Mouse (Mus musculus) kidney, adult 11 months (tissue): ENCODE results near the gene Eef1akmt4.
"Not testable (repeated sequence)": the region's sequence is repeated elsewhere in the genome, so short reads cannot be mapped to it uniquely, and the experiment has no call there.

Experiments used
- DNase-seq: peaks from one replicate; pipeline ENCODE4 v3.0.0; 2022

The Eef1akmt4 gene

GRCm38 (mm10) chr16:20628871-20629391 lies 17.5 kb downstream of the Eef1akmt4 start:
- no peak for DNase-seq

DNA sequence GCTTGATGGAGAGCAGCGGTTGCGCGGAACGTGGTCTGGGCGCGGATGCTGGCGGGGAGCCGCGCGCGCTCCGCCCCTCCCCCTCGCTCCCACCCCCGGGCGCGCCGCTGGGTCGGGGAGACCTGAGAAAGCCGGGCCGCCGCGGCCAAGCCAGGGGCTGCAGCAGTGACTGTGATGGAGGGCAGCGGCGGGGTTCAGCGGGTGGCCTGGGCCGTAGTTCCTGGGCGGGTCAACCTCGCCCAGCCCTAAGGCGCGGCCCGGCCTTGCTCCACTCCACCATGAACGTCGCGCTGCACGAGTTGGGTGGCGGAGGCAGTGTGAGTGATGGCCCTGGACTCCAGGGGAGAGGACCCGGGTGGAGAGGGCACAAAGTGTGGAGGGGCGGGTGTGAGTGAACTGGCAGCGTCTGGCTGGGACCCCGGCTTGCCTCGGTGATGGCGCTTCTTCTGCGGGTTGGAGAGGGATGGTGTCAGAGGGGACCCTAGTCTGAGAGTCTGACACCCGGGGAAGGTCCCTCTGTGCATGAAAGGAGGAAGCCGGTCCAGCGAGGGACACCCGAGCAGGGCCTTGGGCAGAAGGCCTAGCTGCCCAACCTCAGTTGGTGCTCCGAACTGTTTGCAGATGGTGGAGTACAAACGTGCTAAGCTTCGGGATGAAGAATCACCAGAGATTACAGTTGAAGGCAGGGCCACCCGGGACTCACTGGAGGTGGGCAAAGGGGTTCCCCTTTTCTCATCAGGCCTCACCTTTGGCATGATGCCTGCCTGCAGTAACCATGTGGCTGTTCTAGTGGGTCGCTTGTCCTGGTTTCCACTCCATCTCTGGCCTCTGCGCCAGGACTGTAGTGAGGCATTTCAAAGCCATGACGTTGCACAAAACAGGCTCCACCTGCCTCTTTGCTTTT lies 18.6 kb downstream of the Eef1akmt4 start, which contains the start of gene Ece2:
TSS of gene Ece2 (plus strand) at position 98 of the 904 bp plus-strand sequence.
- DNase-seq: no peak

DNA sequence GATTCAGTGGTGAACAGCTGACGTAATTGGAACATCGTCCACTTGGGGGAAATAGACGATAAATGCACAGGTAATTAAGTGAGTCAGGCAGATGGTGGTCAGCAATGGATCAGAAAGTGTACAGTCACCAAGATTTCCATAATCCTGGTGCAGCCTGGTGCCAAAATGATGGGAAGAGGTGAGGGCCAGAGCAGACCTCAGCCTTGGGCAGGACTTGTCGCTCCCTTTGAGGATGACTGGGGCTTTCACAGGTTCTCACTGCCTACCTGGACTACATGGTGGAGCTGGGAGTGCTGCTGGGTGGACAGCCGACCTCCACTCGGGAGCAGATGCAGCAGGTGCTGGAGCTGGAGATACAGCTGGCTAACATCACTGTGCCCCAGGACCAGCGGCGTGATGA lies 26.0 kb downstream of the Eef1akmt4 start:
- DNase-seq: no peak

DNA sequence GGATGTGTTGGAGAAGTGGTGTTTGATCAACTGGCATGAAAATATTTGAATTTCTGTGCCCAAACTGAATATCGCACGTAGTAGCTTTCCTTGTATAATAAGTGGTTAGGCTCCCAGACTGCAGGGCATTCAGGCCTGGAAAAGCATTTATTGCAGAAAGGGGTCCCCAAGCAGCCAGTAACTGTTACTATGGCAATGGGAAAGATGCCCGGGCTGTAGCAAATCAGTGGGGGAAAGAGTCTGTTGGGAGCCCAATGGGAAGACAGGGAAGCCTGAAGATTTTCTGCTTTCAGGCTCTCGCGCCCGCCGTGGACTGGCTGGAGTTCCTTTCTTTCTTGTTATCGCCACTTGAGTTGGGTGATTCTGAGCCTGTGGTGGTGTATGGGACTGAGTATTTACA lies 27.0 kb downstream of the Eef1akmt4 start:
- no peak for DNase-seq

DNA sequence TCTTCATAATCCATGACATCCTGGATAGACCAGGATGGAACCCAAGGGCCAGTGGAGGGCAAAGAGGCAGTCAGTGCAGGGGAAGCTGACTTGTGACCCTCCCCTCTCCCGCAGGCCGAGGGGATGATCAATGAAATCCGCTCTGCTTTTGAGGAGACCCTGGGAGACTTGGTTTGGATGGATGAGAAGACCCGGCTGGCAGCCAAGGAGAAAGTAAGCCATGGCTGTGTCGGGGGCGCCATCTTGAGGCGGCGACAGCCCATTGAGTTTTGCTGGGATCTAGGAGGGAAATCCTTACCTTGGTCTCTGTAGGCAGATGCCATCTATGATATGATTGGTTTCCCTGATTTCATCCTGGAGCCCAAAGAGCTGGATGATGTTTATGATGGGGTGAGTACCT lies 30.8 kb downstream of the Eef1akmt4 start:
- peak; percentile 50 for DNase-seq

DNA sequence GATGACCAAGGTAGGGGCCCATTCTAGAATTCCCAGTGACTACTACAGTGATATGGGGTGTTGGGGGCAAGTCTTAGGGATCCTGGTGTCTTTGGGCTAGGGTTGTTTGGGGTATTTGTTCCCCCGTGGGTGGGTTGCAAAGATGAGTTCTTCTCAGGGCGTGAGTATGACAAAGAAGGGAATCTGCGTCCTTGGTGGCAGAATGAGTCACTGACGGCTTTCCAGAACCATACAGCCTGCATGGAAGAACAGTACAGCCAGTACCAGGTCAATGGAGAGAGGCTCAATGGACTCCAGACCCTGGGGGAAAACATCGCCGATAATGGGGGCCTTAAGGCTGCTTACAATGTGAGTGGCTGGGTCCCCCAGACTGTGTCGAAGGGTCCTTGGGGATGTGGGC lies 32.5 kb downstream of the Eef1akmt4 start:
- no peak for DNase-seq

- DNase-seq: peak; percentile 94
Observed at GRCm38 (mm10) chr16:20651076-20651946, 39.9 kb downstream of the Eef1akmt4 start, which contains the start of gene Psmd2. Gene Psmd2 (plus strand): TSS chr16:20651652.

DNA sequence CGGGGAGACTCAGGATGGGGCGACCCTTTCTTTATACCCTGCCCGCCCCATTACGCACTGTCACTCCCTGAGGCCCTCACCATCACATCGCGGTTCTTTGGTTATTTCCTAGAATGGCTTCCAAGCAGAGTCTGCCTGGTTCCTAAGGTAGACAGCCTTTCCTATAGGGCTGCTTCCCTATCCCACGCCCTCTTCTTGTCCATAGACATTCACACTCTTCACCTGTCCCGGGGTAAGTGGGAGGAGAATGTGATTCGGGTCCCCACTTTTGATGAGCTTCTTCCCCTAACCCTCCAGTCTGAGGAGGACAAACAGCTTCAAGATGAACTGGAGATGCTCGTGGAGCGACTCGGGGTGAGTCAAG lies 40.5 kb downstream of the Eef1akmt4 start:
- DNase-seq: no peak

DNA sequence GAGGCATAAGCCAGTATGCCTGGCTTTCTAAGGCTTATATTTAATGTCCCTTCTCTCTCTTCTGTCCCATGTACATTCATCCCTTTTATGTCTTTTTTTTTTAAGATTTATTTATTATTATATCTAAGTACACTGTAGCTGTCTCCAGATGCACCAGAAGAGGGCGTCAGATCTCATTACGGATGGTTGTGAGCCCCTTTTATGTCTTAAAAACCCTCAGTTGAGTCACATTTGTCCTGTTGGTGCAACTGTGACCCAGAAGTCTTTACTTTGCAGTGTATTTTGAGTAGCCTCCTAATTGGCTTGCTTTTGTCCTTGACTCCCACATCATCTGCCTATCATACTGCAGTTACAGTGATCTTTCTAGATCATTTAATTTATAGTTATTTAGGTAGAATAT lies 41.9 kb downstream of the Eef1akmt4 start:
- DNase-seq: no peak

DNA sequence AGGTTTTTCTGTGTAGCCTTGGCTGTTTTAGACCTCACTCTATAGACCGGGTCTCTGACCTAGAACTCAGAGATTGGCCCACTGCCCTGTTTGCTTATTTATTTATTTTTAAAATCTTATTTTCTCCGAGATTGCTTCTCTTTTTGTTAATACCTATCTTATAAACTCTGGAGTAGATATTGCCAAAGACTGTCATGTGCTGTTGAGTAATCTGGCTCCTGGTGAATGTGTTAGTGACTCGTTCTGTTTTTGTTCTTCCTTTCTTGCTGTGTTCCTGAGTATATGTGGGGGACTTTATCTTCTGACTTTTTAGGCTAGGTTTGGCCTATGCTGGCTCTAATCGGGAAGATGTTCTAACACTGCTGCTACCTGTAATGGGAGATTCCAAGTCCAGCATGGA lies 46.3 kb downstream of the Eef1akmt4 start:
- DNase-seq: no peak

DNA sequence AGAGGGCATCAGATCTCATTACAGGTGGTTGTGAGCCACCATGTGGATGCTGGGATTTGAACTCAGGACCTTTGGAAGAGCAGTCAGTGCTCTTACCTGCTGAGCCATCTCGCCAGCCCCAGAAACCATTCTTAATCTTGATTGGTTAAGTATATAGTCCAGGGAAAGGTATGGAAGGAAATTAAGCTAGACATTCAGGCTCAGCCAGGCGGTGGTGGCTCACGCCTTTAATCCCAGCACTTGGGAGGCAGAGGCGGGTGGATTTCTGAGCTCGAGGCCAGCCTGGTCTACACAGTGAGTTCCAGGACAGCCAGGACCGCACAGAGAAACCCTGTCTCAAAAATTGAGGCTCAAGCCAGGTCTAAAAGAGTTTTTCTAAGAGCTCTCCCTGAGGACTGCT lies 56.6 kb downstream of the Eef1akmt4 start, which contains the start of gene Eif4g1:
TSS of gene Eif4g1 (plus strand) at position 301 of the 400 bp plus-strand sequence.
- DNase-seq: not testable (repeated sequence)
